Mouse (Mus musculus) liver, embryonic 14.5 days (tissue): ENCODE measurements at regions not wholly inside any gene's neighbourhood (a gene's known extent, or its start where the extent isn't known, plus 50 kb on each side); places are given as distances from the start of the nearest gene placed in this dataset.

Source experiments
- ATAC-seq: fragments of 200-750 bp; cut with Nextera tagmentation; 2 replicates; pipeline ENCODE4 v1.8.0; 2017; ENCODE audit warnings: moderate number of reproducible peaks, mild to moderate bottlenecking, moderate library complexity; ENCODE audit not compliant: insufficient read depth
- DNase-seq, 3 experiments: peaks; one replicate each; pipeline ENCODE4 v3.0.0-alpha.2; 2012 to 2013; ENCODE audit warnings: low read depth in 3 of 3, low spot score in 3 of 3
- H3K27ac ChIP-seq: fragments of 300-500 bp; sonication (generic); 2 replicates; pipeline ENCODE4 v1.5.1; 2014; ENCODE audit warnings: moderate library complexity, mild to moderate bottlenecking, control low read depth, inconsistent platforms
- H3K27me3 ChIP-seq: fragments of 300-500 bp; sonication (generic); 2 replicates; pipeline ENCODE4 v1.6.1; 2014; ENCODE audit warnings: mild to moderate bottlenecking, low read length, moderate library complexity; ENCODE audit not compliant: control insufficient read depth, insufficient read depth
- H3K36me3 ChIP-seq: fragments of 300-500 bp; sonication (generic); replicated peaks from 2 replicates; pipeline ENCODE4 v1.6.1; 2014; ENCODE audit warnings: low read depth; ENCODE audit not compliant: control insufficient read depth, insufficient read depth
- H3K4me1 ChIP-seq, 2 experiments: fragments of 200-500 bp in 1 of 2; fragments of 300-500 bp in 1 of 2; sonication (generic) in 1 of 2; replicated peaks; 2 replicates each; pipeline ENCODE4 v1.6.1; 2012 to 2014; ENCODE audit warnings: antibody characterized with exemption in 1 of 2, inconsistent platforms in 1 of 2, low read length in 1 of 2; ENCODE audit not compliant: control insufficient read depth in 2 of 2, insufficient read depth in 2 of 2
- H3K4me2 ChIP-seq: fragments of 300-500 bp; sonication (generic); 2 replicates; pipeline ENCODE4 v1.6.1; 2014; ENCODE audit warnings: low read depth, mild to moderate bottlenecking, control low read depth, moderate library complexity
- H3K4me3 ChIP-seq, 2 experiments: fragments of 200-500 bp in 1 of 2; fragments of 300-500 bp in 1 of 2; sonication (generic) in 1 of 2; 2 replicates each; pipeline ENCODE4 v1.5.1; 2012 to 2014; ENCODE audit warnings: low read depth in 2 of 2, low read length in 2 of 2, mild to moderate bottlenecking in 2 of 2, control low read depth in 1 of 2, inconsistent platforms in 1 of 2, moderate library complexity in 1 of 2; ENCODE audit not compliant: insufficient read depth in 1 of 2
- H3K9ac ChIP-seq: fragments of 300-500 bp; sonication (generic); replicated peaks from 2 replicates; pipeline ENCODE4 v1.6.1; 2014; ENCODE audit warnings: mild to moderate bottlenecking, control low read depth, moderate library complexity
- H3K9me3 ChIP-seq: fragments of 300-500 bp; sonication (generic); 2 replicates; pipeline ENCODE4 v1.6.1; 2016; ENCODE audit warnings: low read length, mixed read lengths; ENCODE audit not compliant: control insufficient read depth
- CTCF ChIP-seq: IDR thresholded peaks from 2 replicates; pipeline ENCODE4 v1.5.1; 2016; ENCODE audit warnings: antibody characterized with exemption, low read depth, control low read depth
- EP300 ChIP-seq: IDR thresholded peaks from 2 replicates; pipeline ENCODE4 v1.6.1; 2016; ENCODE audit warnings: antibody characterized with exemption, low read depth
- WGBS: fragments of 180-500 bp; shearing (Covaris S2); extraction: QIAGEN DNeasy Blood & Tissue Kit; methylation state at CpG from one replicate; pipeline ENCODE4 v1.1.7; 2014; ENCODE audit not compliant: insufficient replicate concordance; 5-methylcytosine and 5-hydroxymethylcytosine counted together

DNA sequence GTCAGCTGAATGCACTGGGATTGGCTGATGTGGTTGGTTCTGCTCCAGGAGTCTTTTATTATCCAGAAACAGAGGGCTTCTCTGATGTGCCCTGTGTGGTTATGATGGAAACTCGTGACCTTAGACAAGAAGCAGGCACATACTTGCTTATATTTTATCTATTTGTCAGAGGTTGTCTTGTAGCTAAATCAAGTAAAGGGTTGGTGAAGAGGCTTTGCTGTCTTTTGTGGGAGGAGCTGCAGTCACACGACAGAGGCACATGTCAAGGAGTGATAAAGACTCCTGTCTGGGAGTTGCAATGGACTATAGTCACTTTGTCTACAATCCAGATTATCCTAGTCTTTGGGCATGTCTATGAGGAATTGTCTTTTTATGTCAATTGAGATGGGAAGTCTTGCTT, 2149.9 kb upstream of the Lrrc6 start:
- WGBS, result 22% methylated on average over 2 of the region's 2 CpGs
- no peak overlapping the region for H3K4me3 ChIP-seq
- no peaks in the 10 kb centered on the region for H3K9me3 ChIP-seq
- H3K4me2 ChIP-seq, result no peak overlapping the region
- H3K4me1 ChIP-seq, result no peaks in the 10 kb centered on the region
- no peaks in the 10 kb centered on the region for H3K36me3 ChIP-seq
- DNase-seq (no peak), ATAC-seq (no peak)
- TF ChIP-seq CTCF (no peak), EP300 (no peak)
- H3K27ac ChIP-seq, result no peak overlapping the region
- no peak overlapping the region for H3K9ac ChIP-seq
- H3K27me3 ChIP-seq, result no peaks in the 10 kb centered on the region

DNA sequence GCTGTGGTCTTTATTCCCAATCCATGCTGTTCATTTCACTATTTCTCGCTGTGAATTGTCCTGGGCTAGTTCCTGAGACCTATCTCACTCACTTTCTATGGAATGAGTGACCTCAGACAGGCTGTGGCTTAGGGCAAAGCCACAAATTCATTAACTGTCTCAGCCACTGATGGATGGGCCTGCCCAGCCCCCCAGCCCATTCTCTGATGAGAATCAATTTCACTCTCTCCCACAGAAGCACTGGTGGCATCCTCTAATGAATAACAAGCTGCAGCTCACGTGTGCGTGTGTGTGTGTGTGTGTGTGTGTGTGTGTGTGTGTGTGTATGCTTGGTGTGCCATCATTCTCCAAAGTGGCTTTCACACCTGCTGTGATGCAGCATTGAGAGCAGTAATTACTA, 2149.3 kb upstream of the Lrrc6 start:
- Histone ChIP-seq H3K27ac (no peak overlapping the region), H3K36me3 (no peaks in the 10 kb centered on the region), H3K4me2 (no peak overlapping the region), H3K9ac (no peak overlapping the region), H3K27me3 (no peaks in the 10 kb centered on the region), H3K9me3 (no peaks in the 10 kb centered on the region), H3K4me1 (no peaks in the 10 kb centered on the region), H3K4me3 (no peak overlapping the region)
- WGBS, result 23% methylated on average over 3 of the region's 3 CpGs
- ATAC-seq, result no peak
- DNase-seq, result no peak
- TF ChIP-seq CTCF (no peak), EP300 (no peak)

DNA sequence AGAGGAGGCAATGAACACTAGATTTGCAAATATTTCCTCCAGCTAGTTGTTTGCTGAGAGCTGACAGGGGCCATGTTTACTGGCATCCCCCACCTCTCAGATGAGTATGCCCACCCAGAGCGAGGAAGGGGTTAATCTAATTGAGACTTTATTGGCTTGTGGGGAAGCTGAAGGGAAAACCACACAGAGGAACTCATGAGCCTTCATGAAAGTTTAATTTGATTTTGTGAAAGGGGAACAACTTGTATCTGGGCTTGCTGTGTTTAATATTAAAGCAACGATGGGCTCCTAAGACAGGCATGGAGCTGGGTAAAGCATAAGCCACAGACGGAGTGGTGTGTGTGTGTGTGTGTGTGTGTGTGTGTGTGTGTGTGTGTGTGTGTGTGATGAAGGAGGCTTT, 2146.2 kb upstream of the Lrrc6 start:
- no peaks in the 10 kb centered on the region for H3K4me1 ChIP-seq
- H3K4me3 ChIP-seq, result no peak overlapping the region
- H3K4me2 ChIP-seq, result no peak overlapping the region
- H3K9me3 ChIP-seq, result no peaks in the 10 kb centered on the region
- no peaks in the 10 kb centered on the region for H3K27me3 ChIP-seq
- H3K36me3 ChIP-seq, result no peaks in the 10 kb centered on the region
- H3K9ac ChIP-seq, result no peak overlapping the region
- no peak overlapping the region for H3K27ac ChIP-seq
- ATAC-seq (no peak), DNase-seq (no peak)
- 37% methylated on average over 3 of the region's 3 CpGs for WGBS
- no peak for TF ChIP-seq EP300
- no peak for TF ChIP-seq CTCF

DNA sequence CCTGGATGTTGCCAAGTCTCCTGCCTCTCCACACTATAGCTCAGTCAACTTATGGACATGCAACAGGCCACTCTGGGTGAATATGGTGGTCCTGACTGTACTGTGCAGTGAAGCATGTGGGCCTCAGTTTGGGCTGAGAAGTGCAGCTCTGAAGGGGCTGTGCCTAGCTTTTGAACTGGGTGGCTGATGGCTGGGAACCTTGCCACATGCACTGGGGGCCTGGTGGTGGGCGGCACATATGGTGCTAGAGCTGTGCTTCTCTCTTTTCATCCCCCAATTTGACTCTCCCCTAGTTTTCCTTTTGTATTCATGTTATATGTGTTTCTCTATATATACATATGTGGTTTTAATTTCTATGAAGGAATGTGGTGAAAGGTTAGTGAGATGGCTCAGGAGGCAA, 2144.2 kb upstream of the Lrrc6 start:
- H3K27ac ChIP-seq, result no peak overlapping the region
- H3K4me3 ChIP-seq, result no peak overlapping the region
- no peaks in the 10 kb centered on the region for H3K36me3 ChIP-seq
- DNase-seq (no peak), ATAC-seq (no peak)
- H3K9ac ChIP-seq, result no peak overlapping the region
- H3K4me1 ChIP-seq, result no peaks in the 10 kb centered on the region
- 42% methylated on average over 1 of the region's 1 CpGs for WGBS
- H3K27me3 ChIP-seq, result no peaks in the 10 kb centered on the region
- H3K9me3 ChIP-seq, result no peaks in the 10 kb centered on the region
- TF ChIP-seq EP300, result no peak
- TF ChIP-seq CTCF, result no peak
- no peak overlapping the region for H3K4me2 ChIP-seq

DNA sequence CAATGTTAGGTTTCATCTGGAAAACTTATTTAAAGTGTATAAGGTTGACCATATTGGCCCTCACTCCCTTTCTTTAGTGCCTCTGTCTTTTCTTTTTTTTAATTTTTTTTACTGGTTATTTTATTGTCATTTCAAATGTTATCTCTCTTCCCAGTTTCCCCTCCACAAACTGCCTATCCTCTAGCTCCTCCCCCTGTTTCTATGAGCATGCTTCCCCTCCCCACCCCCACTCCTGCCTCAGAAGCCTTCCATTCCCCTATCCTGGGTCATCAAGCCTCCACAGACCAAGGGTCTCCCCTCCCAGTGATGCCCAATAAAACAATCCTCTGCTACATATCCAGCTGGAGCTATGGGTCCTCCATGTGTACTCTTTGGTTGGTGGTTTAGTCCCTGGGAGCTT, 2134.9 kb upstream of the Lrrc6 start:
- TF ChIP-seq CTCF (no peak), EP300 (no peak)
- no peaks in the 10 kb centered on the region for H3K27me3 ChIP-seq
- no peaks in the 10 kb centered on the region for H3K36me3 ChIP-seq
- no peak overlapping the region for H3K4me3 ChIP-seq
- no peaks in the 10 kb centered on the region for H3K9me3 ChIP-seq
- no peak overlapping the region for H3K27ac ChIP-seq
- no peaks in the 10 kb centered on the region for H3K4me1 ChIP-seq
- no peak overlapping the region for H3K9ac ChIP-seq
- no peak overlapping the region for H3K4me2 ChIP-seq
- ATAC-seq (no peak), DNase-seq (no peak)

DNA sequence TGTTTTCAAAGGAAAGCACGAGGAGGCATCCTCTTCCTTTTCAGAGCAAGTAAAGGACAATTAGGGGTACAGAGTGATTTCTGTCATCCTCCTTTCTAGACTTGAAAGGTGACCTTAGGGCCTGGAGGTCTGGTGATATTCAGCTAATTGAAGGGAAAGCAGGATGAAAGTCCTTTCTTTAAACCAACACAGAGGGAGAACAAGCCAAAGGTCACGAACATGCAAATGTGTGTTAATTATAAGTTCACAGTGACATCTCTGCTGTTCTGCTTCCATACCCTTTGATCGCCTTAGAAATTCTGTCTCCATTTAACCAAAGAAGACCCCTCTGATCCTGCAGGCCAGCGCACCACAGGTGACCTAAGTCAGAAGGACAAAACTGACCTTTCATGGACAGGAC, 2126.3 kb upstream of the Lrrc6 start:
- no peaks in the 10 kb centered on the region for H3K4me1 ChIP-seq
- no peak overlapping the region for H3K4me3 ChIP-seq
- TF ChIP-seq EP300 (no peak), CTCF (no peak)
- H3K9ac ChIP-seq, result no peak overlapping the region
- H3K27me3 ChIP-seq, result no peaks in the 10 kb centered on the region
- no peaks in the 10 kb centered on the region for H3K9me3 ChIP-seq
- H3K27ac ChIP-seq, result no peak overlapping the region
- DNase-seq (no peak), ATAC-seq (no peak)
- no peaks in the 10 kb centered on the region for H3K36me3 ChIP-seq
- H3K4me2 ChIP-seq, result no peak overlapping the region
- 58% methylated on average over 4 of the region's 4 CpGs for WGBS
